Mouse (Mus musculus) brain, adult 2 months (tissue): ENCODE results near the gene Zfp189.

ENCODE experiments used
- DNase-seq: peaks from one replicate; pipeline ENCODE4 v3.0.0; 2011; ENCODE audit warnings: low read depth, low spot score

The Zfp189 gene

DNA sequence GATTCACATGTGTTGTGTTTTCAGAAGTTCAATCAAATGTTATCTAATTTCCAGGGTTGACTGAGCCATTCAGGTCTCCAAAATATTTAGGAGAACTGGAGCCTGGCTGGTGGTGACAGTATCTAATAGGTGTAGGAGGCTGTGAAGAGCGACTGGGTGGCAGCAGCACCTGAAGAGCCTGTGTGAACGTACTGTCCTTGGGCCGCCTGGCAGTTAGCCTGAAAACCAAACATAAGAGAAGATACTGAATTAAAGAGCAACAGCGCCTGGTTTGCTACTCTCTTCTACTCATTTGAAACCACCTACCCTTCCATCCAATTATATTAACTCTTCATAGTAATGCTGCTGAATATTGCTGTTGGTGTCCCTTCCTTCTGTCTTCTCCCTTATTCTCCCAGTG, 15.7 kb downstream of the Zfp189 start:
- peak; percentile 4 for DNase-seq

DNA sequence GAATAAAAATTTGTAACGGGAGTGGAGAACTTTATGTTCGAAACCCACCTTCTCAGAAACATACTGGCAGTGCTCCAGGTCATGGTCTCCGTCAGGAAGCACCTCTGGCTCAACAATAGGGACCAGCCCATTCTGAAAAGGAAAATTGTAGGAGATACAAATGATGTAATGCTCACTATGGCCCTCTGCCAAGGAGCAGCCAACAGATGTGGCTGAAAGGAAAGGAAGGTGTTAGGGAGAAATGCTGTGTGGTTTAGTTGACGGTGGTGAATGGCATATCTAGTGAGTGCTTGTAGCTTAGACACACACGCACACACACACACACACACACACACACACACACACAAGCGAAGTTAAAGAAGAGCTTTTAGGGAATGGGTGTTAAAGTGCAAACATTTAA, 18.7 kb downstream of the Zfp189 start:
- DNase-seq: peak; percentile 10

DNA sequence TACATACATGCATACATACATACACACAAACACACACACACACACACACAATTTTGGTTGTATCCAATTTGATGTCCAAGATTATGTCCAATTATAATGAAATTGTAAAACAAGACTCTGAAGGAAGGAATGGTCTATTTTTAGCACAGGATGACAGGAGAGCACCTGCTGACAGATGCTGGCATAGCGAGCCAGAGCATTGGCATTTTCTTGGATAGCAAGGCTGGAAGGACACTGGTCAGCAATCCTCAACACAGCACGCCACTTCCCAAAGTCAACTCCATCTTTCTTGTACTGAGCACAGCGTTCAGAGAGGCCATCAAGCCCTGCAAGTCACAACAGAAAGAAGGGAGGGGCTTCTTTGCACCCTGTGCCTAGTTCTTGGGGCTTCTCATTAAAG, 20.0 kb downstream of the Zfp189 start:
- DNase-seq: no peak

DNA sequence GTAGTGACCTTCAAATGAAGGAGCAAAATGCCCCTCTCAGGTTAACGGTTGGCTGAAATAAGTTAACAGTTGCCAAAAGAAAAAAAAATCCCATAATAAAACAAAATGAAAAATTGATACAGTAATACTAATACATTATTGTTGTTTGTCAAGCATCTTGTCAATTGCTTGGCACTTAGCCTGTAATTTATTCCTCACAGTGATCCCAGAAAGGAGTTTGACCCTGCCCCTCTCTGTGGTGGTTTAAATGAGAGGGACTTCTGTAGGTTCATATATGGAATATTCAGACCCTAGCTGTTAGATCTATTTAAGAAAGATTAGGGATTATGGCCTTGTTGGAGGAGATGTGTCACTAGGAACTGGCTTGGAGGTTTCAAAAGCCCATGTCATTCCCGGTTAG, 25.1 kb downstream of the Zfp189 start:
- DNase-seq: no peak

DNA sequence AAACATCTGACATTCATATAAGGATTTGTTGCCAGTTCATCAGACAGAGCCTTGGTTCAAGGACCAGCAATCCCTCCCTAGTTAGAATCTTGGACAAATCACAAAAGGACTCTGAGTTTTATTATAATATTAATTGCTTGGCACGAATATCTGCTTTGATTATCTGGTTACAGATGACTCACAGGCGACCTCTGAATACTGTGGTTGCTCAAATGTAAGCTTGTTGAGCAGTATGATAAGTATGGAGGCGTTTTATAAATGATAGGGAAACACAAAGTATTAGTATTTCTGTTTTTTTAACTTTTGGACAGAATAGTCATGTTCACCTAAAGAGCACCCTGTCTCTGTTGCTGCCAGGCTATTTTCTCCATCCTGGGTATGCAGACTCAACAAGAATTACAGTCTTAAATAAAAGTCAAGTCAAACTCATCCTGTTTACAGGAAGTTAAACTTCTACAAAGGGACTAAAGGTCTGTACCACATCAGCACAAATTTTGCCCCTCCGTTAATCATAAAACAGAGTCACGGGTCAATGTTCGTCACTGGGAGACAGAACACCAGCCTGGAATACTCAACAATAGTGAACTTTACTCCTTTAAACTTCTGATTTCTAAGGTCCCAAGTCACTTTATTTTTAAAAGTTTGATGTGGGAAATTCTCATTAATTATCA, 26.0 kb downstream of the Zfp189 start:
- no peak for DNase-seq

DNA sequence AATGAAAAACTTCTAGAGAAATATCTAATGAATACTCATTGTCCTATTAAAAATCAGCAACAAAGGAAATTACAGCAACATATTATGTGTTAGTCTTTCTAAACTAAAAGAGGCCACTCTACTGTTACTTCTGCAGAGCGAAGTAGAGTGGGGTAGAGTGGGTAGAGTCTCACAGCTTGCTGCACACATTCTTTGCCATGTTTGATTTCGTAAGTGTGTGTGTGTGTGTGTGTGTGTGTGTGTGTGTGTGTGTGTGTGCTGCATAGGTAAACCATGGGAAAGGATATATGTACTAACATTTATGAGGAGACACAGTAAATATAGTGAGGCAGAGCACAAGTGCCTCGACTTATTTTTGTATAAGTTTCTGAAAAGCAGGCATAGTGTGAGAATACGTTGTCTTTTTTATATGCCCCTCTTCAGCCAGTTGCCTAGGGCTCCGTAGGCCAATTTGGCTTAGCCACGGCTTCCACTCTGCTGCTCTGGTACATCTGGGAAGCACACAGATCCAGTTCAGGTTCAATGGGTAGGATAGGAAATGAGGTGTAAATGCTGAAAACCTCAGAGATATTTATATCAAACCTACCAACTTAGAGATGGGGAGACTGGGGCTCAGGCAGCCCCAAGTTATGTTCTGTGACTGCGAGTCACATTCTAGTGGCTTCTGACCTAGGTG, 26.7 kb downstream of the Zfp189 start:
- DNase-seq: no peak

DNA sequence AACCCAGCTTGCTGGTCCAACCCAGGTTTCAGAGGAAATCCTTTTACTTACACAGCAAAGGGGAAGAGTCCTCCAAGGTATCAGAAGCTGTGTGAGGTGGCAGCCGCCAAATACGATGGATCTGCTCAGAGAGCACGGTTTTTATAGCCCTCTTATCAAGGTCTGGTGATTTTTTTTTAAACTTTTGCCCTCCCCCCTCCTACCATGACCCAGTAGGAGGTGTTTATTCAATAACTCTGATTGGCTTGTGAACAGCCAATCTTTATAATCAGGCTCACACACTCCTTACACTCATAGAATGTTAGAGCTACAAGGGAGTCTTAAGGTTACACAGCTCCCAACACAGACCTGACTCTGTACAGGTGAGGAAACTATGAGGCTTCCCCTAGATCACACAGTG, 28.4 kb downstream of the Zfp189 start, which contains the start of gene Aldob:
TSS of gene Aldob (minus strand) at position 164 of the 400 bp plus-strand sequence.
- DNase-seq: no peak

DNA sequence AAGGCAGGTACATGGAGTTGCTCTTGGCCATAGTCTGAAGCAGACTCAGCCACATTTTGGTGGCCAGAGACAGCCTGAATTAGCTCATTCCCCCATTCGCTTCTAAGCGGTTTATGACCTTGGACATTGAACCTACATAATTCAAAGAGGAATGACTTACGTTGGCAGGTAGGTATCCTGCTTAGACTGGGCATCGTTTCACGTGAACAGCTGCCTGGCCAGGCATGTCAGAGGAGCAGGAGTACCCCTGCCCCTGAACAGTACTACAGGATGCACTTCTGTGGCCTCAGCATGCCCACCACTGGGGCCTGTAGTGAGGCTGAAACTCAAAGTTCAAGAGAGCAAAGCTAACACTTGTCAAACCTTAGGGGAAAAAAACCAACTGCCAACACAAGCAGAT, 32.4 kb downstream of the Zfp189 start:
- no peak for DNase-seq

DNA sequence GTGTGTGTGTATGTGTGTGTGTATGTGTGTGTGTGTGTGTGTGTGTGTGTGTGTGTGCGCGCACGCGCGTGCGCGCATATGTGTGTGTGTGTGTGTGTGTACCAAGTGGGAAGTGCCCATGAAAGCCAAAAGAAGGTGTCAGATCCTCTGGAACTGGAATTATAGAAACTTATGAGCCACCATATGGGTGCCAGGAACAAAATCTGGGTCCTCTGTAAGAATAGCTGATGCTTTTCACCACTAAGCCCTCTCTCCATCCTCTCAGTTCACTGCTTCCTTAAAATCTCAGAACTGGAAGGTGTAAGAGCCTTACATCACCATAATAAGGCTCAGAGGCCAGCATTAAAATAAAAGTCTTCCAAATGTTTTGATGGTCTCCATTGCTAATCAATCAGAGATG, 36.4 kb downstream of the Zfp189 start:
- DNase-seq: peak; percentile 55

DNA sequence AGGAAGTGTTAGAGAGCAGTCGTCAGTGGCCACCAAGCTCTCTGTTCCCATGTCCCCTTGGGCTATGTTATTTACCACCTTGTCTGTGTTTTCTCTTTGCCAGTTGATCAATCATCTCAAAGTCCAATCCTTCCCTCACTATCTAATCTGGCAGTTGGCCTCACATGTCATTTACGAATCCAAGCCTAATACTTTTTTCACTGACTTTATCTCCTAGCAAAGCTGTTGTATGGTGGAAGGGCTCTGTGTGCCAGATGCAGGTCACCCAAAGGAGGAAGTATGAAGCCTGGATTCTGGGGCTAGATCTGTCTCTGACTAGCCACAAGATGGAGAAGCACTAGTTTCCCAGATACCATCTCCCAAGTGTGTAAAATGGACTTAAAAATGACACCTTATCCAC, 37.2 kb downstream of the Zfp189 start:
- no peak for DNase-seq

DNA sequence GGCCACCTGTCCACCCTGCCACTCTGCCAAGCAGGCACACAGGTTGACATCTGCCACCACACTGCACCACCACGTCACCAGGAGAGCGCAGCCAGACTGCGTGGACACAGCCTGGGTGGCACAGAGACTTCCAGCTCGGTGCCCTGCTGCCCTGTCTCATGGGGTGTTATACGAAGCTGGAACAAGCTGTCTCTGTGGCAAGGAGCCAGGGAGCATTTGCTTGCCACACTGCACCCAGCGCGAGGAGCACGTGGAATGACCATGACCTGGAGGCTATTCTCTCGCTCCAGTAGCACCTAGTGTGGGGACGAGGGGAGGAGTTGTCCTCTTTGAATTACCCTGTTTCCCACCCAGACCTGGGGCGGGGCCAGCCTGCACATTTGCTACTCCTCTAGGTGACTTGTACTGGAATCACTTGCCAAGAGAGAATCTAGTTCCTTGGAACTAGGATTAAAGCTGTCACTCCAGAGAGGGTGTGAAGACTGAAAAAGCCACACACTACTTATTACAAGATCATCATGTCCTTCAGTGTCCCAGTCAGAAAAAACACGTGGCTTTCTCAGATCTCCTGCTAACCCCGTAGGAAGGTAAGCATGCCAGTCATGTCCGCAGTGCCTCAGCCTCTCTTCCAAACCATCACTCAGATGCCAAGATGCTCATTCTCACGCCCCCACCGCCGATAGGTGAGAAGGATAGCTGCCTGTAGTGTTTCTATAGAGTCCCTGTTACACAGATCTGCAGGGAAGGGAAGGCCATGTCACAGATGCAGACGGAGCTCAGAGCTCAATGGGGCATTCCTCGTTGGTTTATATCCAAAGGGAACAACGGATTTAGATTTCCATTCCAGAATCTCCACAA, 39.2 kb downstream of the Zfp189 start:
- DNase-seq: peak; percentile 92

DNA sequence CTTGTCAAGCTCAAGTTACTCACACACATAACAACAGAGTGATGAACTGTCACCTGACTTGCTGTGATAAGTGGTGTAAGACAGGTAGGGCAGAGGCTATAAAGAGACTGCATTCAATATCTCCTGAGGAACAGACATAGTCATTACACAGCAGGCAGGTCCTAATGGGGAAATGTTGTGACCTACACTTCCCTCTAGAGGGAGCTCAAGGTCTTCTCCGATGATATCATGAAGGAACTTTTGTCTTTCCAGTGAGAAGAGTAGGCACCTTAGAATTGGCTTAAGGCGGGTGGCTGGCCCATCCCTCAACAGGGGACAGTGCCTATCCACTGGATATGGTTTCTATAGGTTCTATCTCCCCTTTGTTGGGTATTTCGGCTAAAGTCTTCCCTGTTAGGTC, 46.6 kb downstream of the Zfp189 start:
- peak; percentile 90 for DNase-seq

DNA sequence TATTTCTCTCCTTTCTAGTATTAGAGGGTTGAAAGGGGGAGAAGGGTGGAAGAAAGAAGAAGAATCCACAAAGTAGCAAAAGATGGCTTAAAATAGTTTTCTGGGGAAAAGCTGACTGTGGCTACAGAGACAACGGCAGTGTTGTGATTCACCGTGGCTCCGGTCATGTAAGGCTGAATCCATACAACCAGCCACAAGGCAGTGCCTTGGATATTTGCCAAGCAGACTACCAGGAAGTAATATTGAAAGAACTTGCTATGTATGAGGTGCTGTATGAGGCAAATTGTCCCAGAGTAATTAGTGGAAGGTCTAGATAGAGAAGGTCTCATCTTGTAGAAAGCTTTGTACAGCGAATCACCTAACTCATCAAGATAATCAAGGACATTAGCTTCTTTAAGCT, 51.2 kb downstream of the Zfp189 start:
- no peak for DNase-seq
